Mouse (Mus musculus) CH12.LX (cell line): ENCODE results near the gene St14. TPM values are rescaled to one million over a fixed set of nuclear protein-coding genes. Genes with fewer than 3 reads are reported as not detected.

Source experiments
- DNase-seq: peaks from one replicate; pipeline ENCODE4 v3.0.0-alpha.2; 2013; ENCODE audit errors: extremely low read depth
- H3K27ac ChIP-seq: 2 replicates; pipeline ENCODE4 v1.5.1; 2012; ENCODE audit warnings: low read depth, mild to moderate bottlenecking, control low read depth, moderate library complexity; ENCODE audit not compliant: insufficient read depth
- H3K27me3 ChIP-seq: replicated peaks from 2 replicates; pipeline ENCODE3; 2012; ENCODE audit warnings: inconsistent platforms
- H3K36me3 ChIP-seq, 2 experiments: replicated peaks in 1 of 2; 2 replicates each; pipeline versions ENCODE3 to v1.6.1; 2012; ENCODE audit warnings: inconsistent platforms in 1 of 2, low read length in 1 of 2, mild to moderate bottlenecking in 1 of 2, mixed read lengths in 1 of 2, moderate library complexity in 1 of 2; ENCODE audit not compliant: control insufficient read depth in 1 of 2, insufficient read depth in 1 of 2
- H3K4me1 ChIP-seq, 2 experiments: 2 replicates each; pipeline ENCODE4 v1.6.1; 2012; ENCODE audit warnings: inconsistent platforms in 1 of 2, moderate library complexity in 1 of 2; ENCODE audit not compliant: insufficient read depth in 2 of 2, control insufficient read depth in 1 of 2
- H3K4me2 ChIP-seq: 2 replicates; pipeline ENCODE4 v1.6.1; 2012; ENCODE audit warnings: low read depth, mild to moderate bottlenecking, control low read depth; ENCODE audit not compliant: poor library complexity, insufficient read depth, severe bottlenecking
- H3K4me3 ChIP-seq, 3 experiments: fragments of 150-350 bp in 1 of 3; sonication (generic) in 1 of 3; replicated peaks in 1 of 3; 2 replicates each; pipeline versions ENCODE3 to v1.5.1; 2011 to 2012; ENCODE audit warnings: low read depth in 2 of 3, low read length in 2 of 3, mild to moderate bottlenecking in 2 of 3, moderate library complexity in 2 of 3, control low read depth in 1 of 3, improper control_type of control experiment in 1 of 3, inconsistent platforms in 1 of 3, mixed read lengths in 1 of 3; ENCODE audit not compliant: poor library complexity in 1 of 3
- H3K79me2 ChIP-seq: replicated peaks from 2 replicates; pipeline ENCODE4 v1.6.1; 2012; ENCODE audit warnings: mild to moderate bottlenecking, moderate library complexity; ENCODE audit not compliant: control insufficient read depth, poor library complexity, insufficient read depth, severe bottlenecking; ENCODE audit errors: extremely low read depth
- H3K9ac ChIP-seq: 2 replicates; pipeline ENCODE4 v1.6.1; 2012; ENCODE audit warnings: low read depth, mild to moderate bottlenecking, control low read depth, moderate library complexity; ENCODE audit not compliant: insufficient read depth
- H3K9me3 ChIP-seq: replicated peaks from 2 replicates; pipeline ENCODE3; 2012; ENCODE audit warnings: low read length, inconsistent platforms, mixed read lengths
- BHLHE40 ChIP-seq: IDR thresholded peaks from 2 replicates; pipeline ENCODE4 v1.6.1; 2011; ENCODE audit warnings: mild to moderate bottlenecking, low read depth, low read length, improper control_type of control experiment
- CHD1 ChIP-seq: IDR thresholded peaks from 2 replicates; pipeline ENCODE4 v1.6.1; 2012; ENCODE audit warnings: low read depth, low read length, improper control_type of control experiment, inconsistent platforms
- CHD2 ChIP-seq: IDR thresholded peaks from 2 replicates; pipeline ENCODE4 v1.6.1; 2011; ENCODE audit warnings: low read length, improper control_type of control experiment
- CTCF ChIP-seq, 2 experiments: IDR thresholded peaks in 1 of 2; conservative IDR thresholded peaks in 1 of 2; 2 replicates each; pipeline ENCODE4 v1.5.1; 2011 to 2012; ENCODE audit warnings: low read depth in 2 of 2, low read length in 2 of 2, improper control_type of control experiment in 1 of 2, inconsistent platforms in 1 of 2, mild to moderate bottlenecking in 1 of 2, moderate library complexity in 1 of 2
- E2F4 ChIP-seq: IDR thresholded peaks from 2 replicates; pipeline ENCODE4 v1.6.1; 2011; ENCODE audit warnings: low read depth, low read length, improper control_type of control experiment; ENCODE audit not compliant: insufficient replicate concordance
- HCFC1 ChIP-seq: IDR thresholded peaks from 2 replicates; pipeline ENCODE4 v1.6.1; 2012; ENCODE audit warnings: low read depth, mild to moderate bottlenecking, inconsistent platforms, low read length, improper control_type of control experiment
- IRF4 ChIP-seq: IDR thresholded peaks from 2 replicates; pipeline ENCODE4 v1.6.1; 2014; ENCODE audit warnings: low read depth, mild to moderate bottlenecking, inconsistent platforms, low read length, improper control_type of control experiment
- MAFK ChIP-seq: IDR thresholded peaks from 2 replicates; pipeline ENCODE4 v1.6.1; 2011; ENCODE audit warnings: low read length, improper control_type of control experiment; ENCODE audit not compliant: insufficient replicate concordance
- MEF2A ChIP-seq: IDR thresholded peaks from 2 replicates; pipeline ENCODE4 v1.6.1; 2014; ENCODE audit warnings: low read depth, mild to moderate bottlenecking, inconsistent platforms, low read length, improper control_type of control experiment, borderline replicate concordance
- RAD21 ChIP-seq: IDR thresholded peaks from 2 replicates; pipeline ENCODE4 v1.6.1; 2011; ENCODE audit warnings: low read depth, mild to moderate bottlenecking, low read length, improper control_type of control experiment, moderate library complexity
- RCOR1 ChIP-seq: conservative IDR thresholded peaks from 2 replicates; pipeline ENCODE4 v1.6.1; 2012; ENCODE audit warnings: low read depth, mild to moderate bottlenecking, inconsistent platforms, low read length, improper control_type of control experiment
- SMC3 ChIP-seq: IDR thresholded peaks from 2 replicates; pipeline ENCODE4 v1.6.1; 2011; ENCODE audit warnings: low read depth, low read length, improper control_type of control experiment
- ZMIZ1 ChIP-seq: IDR thresholded peaks from 2 replicates; pipeline ENCODE4 v1.6.1; 2012; ENCODE audit warnings: low read depth, mild to moderate bottlenecking, inconsistent platforms, low read length, improper control_type of control experiment
- ZNF384 ChIP-seq: IDR thresholded peaks from 2 replicates; pipeline ENCODE4 v1.6.1; 2012; ENCODE audit warnings: low read depth, low read length, improper control_type of control experiment, inconsistent platforms
- dilution Hi-C: fragments of 300-500 bp; cut with MboI; formaldehyde crosslinking; loops from 2 replicates; pipeline ENCODE4 v1.14.3; 2020; ENCODE audit warnings: low sequenced_read_pairs; ENCODE audit not compliant: extremely low pct_unique_long_range_greater_than_20kb, extremely low pct_ligation_motif_present
- in situ Hi-C: fragments of 300-500 bp; cut with MboI; formaldehyde crosslinking; loops from 3 replicates; pipeline ENCODE4 v1.14.3; 2019; ENCODE audit warnings: low sequenced_read_pairs, low pct_ligation_motif_present, low pct_unique_long_range_greater_than_20kb, mixed read lengths
- polyA plus RNA-seq: library from polyadenylated mRNA; unstranded; fragments of >175 nt; gene quantifications from 2 replicates; pipeline ENCODE4 v1.2.1, GENCODE M21; 2012; ENCODE audit warnings: low read depth; ENCODE audit not compliant: insufficient read length
- total RNA-seq, 2 experiments: library from RNA; depleted of rRNA; stranded (reverse); fragments of 300-350 nt in 1 of 2; fragments of >200 nt in 1 of 2; gene quantifications; 2 replicates each; pipeline ENCODE4 v1.2.3; 2012 to 2014

Gene St14
- total and polyA plus RNA-seq, 3 experiments, result 4.3 to 10.9 (median 8.6) TPM

GRCm38 (mm10) chr9:31086085-31086753 lies 45.4 kb downstream of the St14 start:
- no peak overlapping the region for H3K9ac ChIP-seq
- H3K4me3 ChIP-seq, result no peak overlapping the region
- TF ChIP-seq RAD21 (peak; percentile 73), BHLHE40 (no peak), RCOR1 (no peak), HCFC1 (no peak), IRF4 (0 out of 2 replicates have a peak, but pooled peaks have one; percentile 30), MEF2A (no peak), E2F4 (no peak), CHD1 (no peak), SMC3 (peak; percentile 57), MAFK (no peak), CTCF (conservative IDR thresholded peaks at IDR 0.05 in 1 of 2, IDR thresholded peaks at IDR 0.05 in 1 of 2; ENCODE audit: low read depth in 2 of 2, low read length in 2 of 2) (peak; percentile 51 to 76; a peak in 3 of 4 replicates), ZNF384 (no peak)
- H3K4me2 ChIP-seq, result no peak overlapping the region
- dilution Hi-C loops (no loop called here), in situ Hi-C loops (loop anchor here (5.0 kb wide), 2 partner anchors 134 to 604 kb away; no protein-coding TSS in a partner anchor)
- peak; percentile 68 for DNase-seq
- H3K79me2 ChIP-seq, result no peaks in the 10 kb centered on the region
- no peak overlapping the region for H3K27ac ChIP-seq
- peaks cover 5 to 13% of the 10 kb centered on the region in 2 experiments; a peak in 3 of 4 replicates for H3K4me1 ChIP-seq
- H3K27me3 ChIP-seq, result no peaks in the 10 kb centered on the region
- no peaks in the 10 kb centered on the region for H3K9me3 ChIP-seq
- peaks cover 0 to 15% of the 10 kb centered on the region in 2 experiments for H3K36me3 ChIP-seq

GRCm38 (mm10) chr9:31085556-31085955 lies 46.1 kb downstream of the St14 start:
- no peaks in the 10 kb centered on the region for H3K79me2 ChIP-seq
- peaks cover 0 to 12% of the 10 kb centered on the region in 2 experiments; a peak in 2 of 4 replicates for H3K4me1 ChIP-seq
- no peak overlapping the region for H3K9ac ChIP-seq
- no peak for DNase-seq
- H3K4me3 ChIP-seq, result no peak overlapping the region
- no peak for TF ChIP-seq ZMIZ1
- TF ChIP-seq IRF4, result no peak
- no peak for TF ChIP-seq CHD2
- in situ Hi-C loops (loop anchor here (5.0 kb wide), 2 partner anchors 133 to 603 kb away; no protein-coding TSS in a partner anchor), dilution Hi-C loops (no loop called here)
- H3K27me3 ChIP-seq, result no peaks in the 10 kb centered on the region
- H3K4me2 ChIP-seq, result no peak overlapping the region
- H3K36me3 ChIP-seq, result peaks cover 0 to 10% of the 10 kb centered on the region in 2 experiments
- H3K9me3 ChIP-seq, result no peaks in the 10 kb centered on the region
- H3K27ac ChIP-seq, result no peak overlapping the region
